27 mouse cellular contexts compared by ENCODE assay signal in genomic region chr10:53443443-53443842, GRCm38 (mm10).
"Had no signal": no experiment of that assay in that cellular context is flagged by ENCODE, and none has a peak within 500 bp of the region (broad histone marks: within the 10 kb centered on the region; RNA-seq: fewer than 3 reads in every experiment).

No protein-coding gene starts in this region.

- DNase-seq: gastrocnemius, postnatal 14 days; gastrocnemius, postnatal 36 days; heart, adult 18-20 months; heart, postnatal 14 days; heart, postnatal 36 days; kidney, adult 18-20 months; kidney, adult 8-10 months; kidney, postnatal 10 days; kidney, postnatal 25 days; kidney, postnatal 4 days; liver; liver, embryonic 13.5 days had no signal

- H3K9me3 ChIP-seq: heart, embryonic 13.5 days; heart, embryonic 15.5 days; hindbrain, embryonic 10.5 days; hindbrain, embryonic 12.5 days; intestine, embryonic 15.5 days; limb, embryonic 10.5 days; limb, embryonic 12.5 days; liver, embryonic 13.5 days had no signal

- H3K4me2 ChIP-seq: heart, embryonic 11.5 days; heart, embryonic 13.5 days; heart, embryonic 15.5 days; hindbrain, embryonic 12.5 days; hindbrain, embryonic 14.5 days; intestine, embryonic 15.5 days; limb, embryonic 12.5 days; liver, embryonic 11.5 days; liver, embryonic 13.5 days had no signal

- H3K27me3 ChIP-seq: heart, embryonic 13.5 days; heart, embryonic 15.5 days; hindbrain, embryonic 12.5 days; intestine, embryonic 15.5 days; limb, embryonic 12.5 days; liver, embryonic 13.5 days had no signal

- H3K27ac ChIP-seq: heart, embryonic 13.5 days; heart, embryonic 15.5 days; hindbrain, embryonic 10.5 days; hindbrain, embryonic 12.5 days; hindbrain, embryonic 14.5 days; intestine, embryonic 15.5 days; layer of hippocampus, adult 2 months; left cerebral cortex, adult 2 months; limb, embryonic 10.5 days; limb, embryonic 12.5 days; liver, embryonic 13.5 days had no signal

- H3K36me3 ChIP-seq: heart, embryonic 13.5 days; heart, embryonic 15.5 days; hindbrain, embryonic 10.5 days; hindbrain, embryonic 12.5 days; intestine, embryonic 15.5 days; limb, embryonic 10.5 days; limb, embryonic 12.5 days; liver, embryonic 13.5 days had no signal

- H3K9ac ChIP-seq: heart, embryonic 13.5 days; heart, embryonic 15.5 days; hindbrain, embryonic 12.5 days; hindbrain, embryonic 14.5 days; intestine, embryonic 15.5 days; limb, embryonic 12.5 days; liver, embryonic 13.5 days had no signal

- H3K4me3 ChIP-seq: heart, embryonic 13.5 days; heart, embryonic 15.5 days; hindbrain, embryonic 10.5 days; hindbrain, embryonic 12.5 days; intestine, embryonic 15.5 days; layer of hippocampus, adult 2 months; left cerebral cortex, adult 2 months; limb, embryonic 10.5 days; limb, embryonic 12.5 days; liver, embryonic 13.5 days had no signal

- H3K4me1 ChIP-seq: hindbrain, embryonic 12.5 days; intestine, embryonic 15.5 days; limb, embryonic 10.5 days; limb, embryonic 12.5 days had no signal

- ATAC-seq: hindbrain, embryonic 16.5 days; inflammation-experienced regulatory T-cells, adult 6 months; intestine, embryonic 15.5 days; intestine, postnatal 0 days had no signal
